Mouse (Mus musculus) hindbrain, embryonic 10.5 days (tissue): ENCODE results near the gene Gadd45a. TPM values are rescaled to one million over a fixed set of nuclear protein-coding genes. Genes with fewer than 3 reads are reported as not detected.
"Not testable (repeated sequence)": the region's sequence is repeated elsewhere in the genome, so short reads cannot be mapped to it uniquely, and the experiment has no call there.

Experiments used
- DNase-seq: peaks from one replicate; pipeline ENCODE4 v3.0.0-alpha.2; 2017; ENCODE audit warnings: low spot score
- H3K27ac ChIP-seq: fragments of 300-500 bp; sonication (generic); 2 replicates; pipeline ENCODE4 v1.5.1; 2016; ENCODE audit warnings: mild to moderate bottlenecking, moderate library complexity
- H3K27me3 ChIP-seq: fragments of 300-500 bp; sonication (generic); 2 replicates; pipeline ENCODE4 v1.6.1; 2016; ENCODE audit warnings: mild to moderate bottlenecking; ENCODE audit not compliant: poor library complexity, insufficient read depth, severe bottlenecking
- H3K36me3 ChIP-seq: fragments of 300-500 bp; sonication (generic); 2 replicates; pipeline ENCODE4 v1.6.1; 2016; ENCODE audit warnings: mild to moderate bottlenecking, moderate library complexity
- H3K4me1 ChIP-seq: fragments of 300-500 bp; sonication (generic); replicated peaks from 2 replicates; pipeline ENCODE4 v1.6.1; 2016; ENCODE audit warnings: mild to moderate bottlenecking
- H3K4me3 ChIP-seq: fragments of 300-500 bp; sonication (generic); 2 replicates; pipeline ENCODE4 v1.5.1; 2016; ENCODE audit warnings: mild to moderate bottlenecking, moderate library complexity
- H3K9me3 ChIP-seq: fragments of 300-500 bp; sonication (generic); 2 replicates; pipeline ENCODE4 v1.6.1; 2016; ENCODE audit warnings: mild to moderate bottlenecking, moderate library complexity
- WGBS: fragments of 180-500 bp; shearing (Covaris S2); methylation state at CpG from one replicate; pipeline ENCODE4 v1.1.7; 2016; 5-methylcytosine and 5-hydroxymethylcytosine counted together
- polyA plus RNA-seq: library from polyadenylated mRNA; unstranded; fragments of >200 nt; fragmentation: Nextera tagmentation; extraction: Ambion mirVana; gene quantifications from 2 replicates; pipeline ENCODE4 v1.2.1, GENCODE M21; 2016

The Gadd45a gene
- polyA plus RNA-seq, 1 experiment from 2014 or later: 21.9 TPM

GRCm38 (mm10) chr6:67038964-67039363 lies 1.7 kb upstream of the Gadd45a start:
- Histone ChIP-seq H3K4me3 (no peak overlapping the region), H3K36me3 (no peaks in the 10 kb centered on the region), H3K9me3 (no peaks in the 10 kb centered on the region), H3K27ac (no peak overlapping the region), H3K4me1 (peaks cover 29% of the 10 kb centered on the region), H3K27me3 (peaks cover 3% of the 10 kb centered on the region)
- 94% methylated on average over 2 of the region's 3 CpGs for WGBS
- DNase-seq: no peak

- peaks cover 30% of the 10 kb centered on the region for H3K4me1 ChIP-seq
- under 1% methylated on average over 29 of the region's 29 CpGs for WGBS
- H3K4me3 ChIP-seq: peak overlapping the region; percentile 81
- peak overlapping the region; percentile 95 for H3K27ac ChIP-seq
- no peaks in the 10 kb centered on the region for H3K9me3 ChIP-seq
- DNase-seq: peak; percentile 86
- no peaks in the 10 kb centered on the region for H3K36me3 ChIP-seq
- peaks cover 9% of the 10 kb centered on the region for H3K27me3 ChIP-seq
Observed at GRCm38 (mm10) chr6:67036356-67036811, 873 bp downstream of the Gadd45a start.

GRCm38 (mm10) chr6:67035388-67036299 lies 1.6 kb downstream of the Gadd45a start:
- peaks cover 15% of the 10 kb centered on the region for H3K27me3 ChIP-seq
- peak overlapping the region; percentile 81 for H3K4me3 ChIP-seq
- peak; percentile 27 for DNase-seq
- peaks cover 36% of the 10 kb centered on the region for H3K4me1 ChIP-seq
- no peaks in the 10 kb centered on the region for H3K36me3 ChIP-seq
- peak overlapping the region; percentile 95; the same call in 1 of the 2 replicates for H3K27ac ChIP-seq
- 12% methylated on average over 19 of the region's 19 CpGs for whole genome bisulfite sequencing
- H3K9me3 ChIP-seq: no peaks in the 10 kb centered on the region

DNA sequence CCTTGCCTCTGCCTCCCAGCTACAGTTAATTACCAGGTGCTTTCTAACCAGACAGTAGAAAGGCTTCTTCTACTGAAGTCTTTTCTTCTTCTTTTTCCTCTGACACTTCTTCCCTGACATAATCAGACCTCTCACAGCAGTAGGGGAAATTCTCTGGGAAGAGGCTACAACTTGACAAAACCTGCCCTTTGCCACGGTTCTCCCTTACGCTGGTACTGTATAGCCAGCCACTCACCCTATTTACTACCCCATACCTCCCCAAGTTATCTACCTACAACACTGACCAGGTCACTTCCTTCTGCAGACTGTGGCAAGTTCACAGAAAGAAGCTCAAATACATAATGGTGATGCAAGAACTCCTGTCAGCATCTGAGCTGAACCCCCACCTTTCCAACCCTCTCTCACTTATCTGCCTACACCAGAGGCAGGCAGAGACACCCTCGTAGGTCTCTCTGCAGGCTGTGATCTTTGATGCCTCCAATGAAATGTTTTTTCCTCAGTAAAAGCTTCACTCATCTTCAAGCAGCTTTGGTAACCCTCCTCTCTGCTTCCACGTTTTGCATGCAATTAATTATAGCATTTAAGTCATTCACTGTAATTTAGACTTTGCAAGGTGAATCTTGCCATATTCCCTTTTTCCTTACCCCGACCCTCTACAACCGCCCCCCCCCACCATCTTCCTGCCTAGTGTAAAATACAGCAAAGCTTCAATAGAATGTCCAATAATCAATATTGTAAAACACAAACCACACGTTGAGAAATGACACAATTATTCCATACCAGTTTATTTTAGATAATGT lies 2.7 kb downstream of the Gadd45a start:
- no peak for DNase-seq
- Histone ChIP-seq H3K36me3 (no peaks in the 10 kb centered on the region), H3K4me1 (peaks cover 47% of the 10 kb centered on the region), H3K27ac (no peak overlapping the region), H3K27me3 (peaks cover 15% of the 10 kb centered on the region), H3K9me3 (no peaks in the 10 kb centered on the region), H3K4me3 (peak overlapping the region; percentile 9; the same call in 1 of the 2 replicates)
- 50% methylated on average over 7 of the region's 7 CpGs for WGBS

- Histone ChIP-seq H3K27me3 (peaks cover 20% of the 10 kb centered on the region), H3K9me3 (no peaks in the 10 kb centered on the region), H3K27ac (no peak overlapping the region; the same call in 1 of the 2 replicates), H3K4me3 (no peak overlapping the region), H3K36me3 (no peaks in the 10 kb centered on the region), H3K4me1 (peaks cover 49% of the 10 kb centered on the region)
- DNase-seq: no peak
- WGBS: 70% methylated on average over 4 of the region's 4 CpGs
Observed at GRCm38 (mm10) chr6:67033604-67034003, 3.7 kb downstream of the Gadd45a start.

GRCm38 (mm10) chr6:67032972-67033371 lies 4.3 kb downstream of the Gadd45a start:
- DNase-seq, H3K36me3 ChIP-seq, H3K4me3 ChIP-seq, H3K27ac ChIP-seq, H3K9me3 ChIP-seq: not testable (repeated sequence)
- peaks cover 48% of the 10 kb centered on the region for H3K4me1 ChIP-seq
- 93% methylated on average over 3 of the region's 4 CpGs for WGBS
- H3K27me3 ChIP-seq: peaks cover 26% of the 10 kb centered on the region

DNA sequence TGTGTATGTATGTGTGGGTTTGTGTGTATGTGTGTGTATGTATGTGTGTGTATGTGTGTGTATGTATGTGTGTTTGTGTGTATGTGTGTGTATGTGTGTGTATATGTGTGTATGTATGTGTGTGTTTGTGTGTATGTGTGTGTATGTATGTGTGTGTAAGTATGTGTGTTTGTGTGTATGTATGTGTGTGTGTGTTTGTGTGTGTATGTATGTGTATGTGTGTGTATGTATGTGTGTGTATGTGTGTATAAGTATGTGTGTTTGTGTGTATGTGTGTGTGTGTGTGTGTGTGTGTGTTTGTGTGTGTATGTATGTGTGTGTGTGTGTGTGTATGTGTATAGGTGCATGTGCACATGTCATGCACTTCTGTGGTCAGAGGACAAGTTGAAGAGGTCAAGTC lies 4.7 kb downstream of the Gadd45a start:
- not testable (repeated sequence) for H3K36me3 ChIP-seq, H3K9me3 ChIP-seq, H3K4me3 ChIP-seq, H3K27ac ChIP-seq, DNase-seq
- H3K4me1 ChIP-seq: peaks cover 44% of the 10 kb centered on the region
- peaks cover 27% of the 10 kb centered on the region for H3K27me3 ChIP-seq

GRCm38 (mm10) chr6:67030846-67031245 lies 6.4 kb downstream of the Gadd45a start:
- WGBS: 27% methylated on average over 5 of the region's 5 CpGs
- H3K36me3 ChIP-seq: no peaks in the 10 kb centered on the region
- H3K4me3 ChIP-seq: no peak overlapping the region
- H3K9me3 ChIP-seq: no peaks in the 10 kb centered on the region
- no peak for DNase-seq
- H3K27me3 ChIP-seq: peaks cover 27% of the 10 kb centered on the region
- H3K27ac ChIP-seq: no peak overlapping the region
- H3K4me1 ChIP-seq: peaks cover 37% of the 10 kb centered on the region

- peak overlapping the region; percentile 67 for H3K27ac ChIP-seq
Observed at GRCm38 (mm10) chr6:67030416-67030815, 6.8 kb downstream of the Gadd45a start.

DNA sequence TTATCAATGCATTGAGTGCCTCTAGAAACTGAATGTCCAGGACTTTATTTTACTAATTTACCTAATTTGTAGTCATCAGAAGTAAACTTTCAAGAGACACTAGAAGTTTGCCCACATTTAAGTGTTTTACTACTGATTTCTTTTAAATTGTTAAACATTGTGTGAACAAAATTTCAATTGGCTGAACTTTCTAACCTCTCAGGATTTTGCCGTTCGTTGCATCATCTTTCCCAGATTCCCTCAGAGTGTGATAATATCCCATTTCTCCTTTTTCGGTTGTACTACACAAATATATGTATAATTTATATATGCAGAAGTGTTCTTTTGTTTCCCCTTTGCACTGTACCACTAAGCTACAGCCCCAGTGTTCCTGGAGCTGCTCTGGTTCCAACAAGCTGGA lies 7.3 kb downstream of the Gadd45a start:
- H3K36me3 ChIP-seq: no peaks in the 10 kb centered on the region
- H3K9me3 ChIP-seq: no peaks in the 10 kb centered on the region
- peaks cover 27% of the 10 kb centered on the region for H3K27me3 ChIP-seq
- H3K4me1 ChIP-seq: peaks cover 30% of the 10 kb centered on the region
- H3K4me3 ChIP-seq: 0 out of 2 replicates have a peak overlapping the region, but pooled peaks have one; percentile 11
- DNase-seq: no peak
- no peak overlapping the region for H3K27ac ChIP-seq
- whole genome bisulfite sequencing: 27% methylated on average over 3 of the region's 3 CpGs

More at GRCm38 (mm10) chr6:67030416-67030815, 6.8 kb downstream of the Gadd45a start:
- peak; percentile 35 for DNase-seq
- H3K9me3 ChIP-seq: no peaks in the 10 kb centered on the region
- WGBS: 3% methylated on average over 2 of the region's 2 CpGs
- H3K27me3 ChIP-seq: peaks cover 27% of the 10 kb centered on the region
- no peaks in the 10 kb centered on the region for H3K36me3 ChIP-seq
- H3K4me1 ChIP-seq: peaks cover 33% of the 10 kb centered on the region
- H3K4me3 ChIP-seq: 0 out of 2 replicates have a peak overlapping the region, but pooled peaks have one; percentile 11

- DNase-seq: no peak
- Histone ChIP-seq H3K9me3 (no peaks in the 10 kb centered on the region), H3K36me3 (no peaks in the 10 kb centered on the region), H3K27ac (no peak overlapping the region), H3K4me3 (no peak overlapping the region), H3K4me1 (peaks cover 25% of the 10 kb centered on the region), H3K27me3 (peaks cover 27% of the 10 kb centered on the region)
- 28% methylated on average over 5 of the region's 5 CpGs for WGBS
Observed at GRCm38 (mm10) chr6:67029312-67029950, 7.8 kb downstream of the Gadd45a start.

DNA sequence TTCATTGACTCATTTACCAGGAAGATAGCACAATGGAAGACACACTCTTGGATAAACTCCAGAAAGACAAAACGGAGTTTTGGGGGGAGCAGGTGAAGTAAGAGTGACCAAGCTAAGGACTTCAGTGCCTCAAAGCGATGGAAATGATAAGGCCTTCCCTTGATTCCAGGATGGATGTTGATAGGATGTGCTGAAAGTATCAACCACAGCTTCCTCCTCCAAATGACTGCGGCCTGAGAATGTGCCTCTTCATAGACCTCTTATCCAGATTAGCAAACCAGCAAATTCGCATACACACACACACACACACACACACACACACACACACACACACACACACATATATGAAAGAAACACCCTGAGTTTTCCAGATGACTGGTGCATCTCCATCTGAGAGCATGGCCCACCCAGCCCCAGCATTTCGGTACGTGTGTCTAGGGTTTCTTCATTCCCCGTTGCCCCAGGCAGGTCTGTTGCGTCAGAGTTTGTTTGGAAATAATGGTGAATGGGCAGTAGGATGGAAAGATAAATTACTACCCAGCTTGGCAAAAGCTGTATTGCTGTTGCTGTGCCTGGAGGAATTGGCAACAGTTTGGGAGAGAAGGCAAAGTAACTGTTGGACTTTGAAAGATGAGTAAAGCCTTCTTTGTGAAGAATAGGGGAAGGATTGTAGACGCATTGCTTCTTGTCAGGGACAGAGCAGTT lies 9.7 kb downstream of the Gadd45a start:
- H3K36me3 ChIP-seq: no peaks in the 10 kb centered on the region
- 89% methylated on average over 9 of the region's 9 CpGs for WGBS
- no peak for DNase-seq
- H3K4me3 ChIP-seq: no peak overlapping the region
- no peaks in the 10 kb centered on the region for H3K9me3 ChIP-seq
- peaks cover 21% of the 10 kb centered on the region for H3K27me3 ChIP-seq
- H3K27ac ChIP-seq: no peak overlapping the region
- peaks cover 19% of the 10 kb centered on the region for H3K4me1 ChIP-seq
